Mouse (Mus musculus): ENCODE results near the gene Syde2.
A peak's percentile ranks its signal among the peaks of the same experiment; 100 is the strongest.
"Not testable (repeated sequence)": the region's sequence is repeated elsewhere in the genome, so short reads cannot be mapped to it uniquely, and the experiment has no call there.

Gene Syde2

GRCm38 (mm10) chr3:145987268-145987969, at the start of gene Syde2:
Gene Syde2 (plus strand): TSS chr3:145987870.
- peak; percentile 55 for DNase-seq (ENCODE audit: low spot score)

- DNase-seq (ENCODE audit: low spot score), result no peak
These were observed 49.0 kb upstream of the Syde2 start for GRCm38 (mm10) chr3:145938405-145939349.

DNA sequence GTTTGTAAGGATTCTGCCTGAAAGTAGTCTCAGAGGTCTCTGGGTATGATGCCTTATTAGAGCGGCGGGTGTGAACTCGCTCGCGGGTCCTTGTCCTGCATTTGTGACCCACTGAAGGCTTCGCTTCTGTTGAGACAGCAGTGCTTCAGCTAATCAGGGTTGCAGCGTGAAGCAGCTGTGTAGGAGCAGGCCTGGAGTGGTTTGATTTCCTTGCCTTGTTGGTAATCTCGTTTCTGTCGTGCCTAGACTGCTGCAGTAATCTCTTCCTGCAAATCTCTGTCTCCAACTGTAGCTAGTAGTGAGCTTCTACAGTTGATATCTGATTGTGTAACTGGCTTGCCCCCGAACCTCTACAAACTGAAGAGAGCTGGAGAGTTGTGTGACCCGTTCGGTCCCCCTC, 48.3 kb upstream of the Syde2 start:
- DNase-seq (ENCODE audit: low spot score), result no peak

- DNase-seq (ENCODE audit: low spot score), result no peak
These were observed 47.7 kb upstream of the Syde2 start for GRCm38 (mm10) chr3:145939971-145940370.

DNA sequence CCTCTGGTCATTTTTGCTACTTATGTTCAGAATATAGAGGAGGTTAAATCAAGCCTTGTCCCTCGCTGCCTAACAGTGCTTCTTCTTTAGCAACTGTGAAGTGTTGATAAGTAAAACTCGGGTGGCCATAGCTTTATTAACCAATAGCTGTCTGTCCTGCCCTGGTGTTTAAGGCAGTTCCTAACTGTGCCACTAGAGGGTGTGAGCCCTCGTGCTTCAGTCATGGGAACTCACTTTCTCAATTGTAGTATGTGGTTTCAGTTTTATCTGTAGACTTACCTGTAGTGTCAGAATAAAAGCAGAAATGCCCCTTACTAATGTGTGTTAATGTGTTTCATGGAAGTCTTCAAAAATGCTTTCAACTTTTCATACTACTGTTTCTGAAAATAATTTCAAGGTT, 45.7 kb upstream of the Syde2 start:
- DNase-seq (ENCODE audit: low spot score), result no peak

DNA sequence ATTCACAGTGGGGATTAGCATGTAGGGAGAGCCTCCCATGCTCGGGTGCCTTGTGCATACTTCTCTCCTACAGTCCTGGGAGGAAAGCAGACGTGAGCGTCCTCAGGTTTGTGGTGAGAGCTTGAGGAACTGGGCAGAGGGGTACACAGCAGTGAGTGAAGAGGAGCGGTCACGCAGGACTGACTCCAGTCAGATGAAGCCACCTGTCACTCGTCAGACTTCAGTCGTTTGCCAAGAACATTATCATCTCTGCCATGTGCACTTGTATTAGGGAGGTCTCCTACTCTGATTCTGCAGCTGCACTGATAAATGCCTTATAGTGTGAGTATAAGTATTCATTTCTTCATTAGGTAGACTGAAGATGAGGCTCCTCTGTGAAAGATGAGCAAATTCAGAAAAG, 43.3 kb upstream of the Syde2 start:
- no peak for DNase-seq (ENCODE audit: low spot score)

DNA sequence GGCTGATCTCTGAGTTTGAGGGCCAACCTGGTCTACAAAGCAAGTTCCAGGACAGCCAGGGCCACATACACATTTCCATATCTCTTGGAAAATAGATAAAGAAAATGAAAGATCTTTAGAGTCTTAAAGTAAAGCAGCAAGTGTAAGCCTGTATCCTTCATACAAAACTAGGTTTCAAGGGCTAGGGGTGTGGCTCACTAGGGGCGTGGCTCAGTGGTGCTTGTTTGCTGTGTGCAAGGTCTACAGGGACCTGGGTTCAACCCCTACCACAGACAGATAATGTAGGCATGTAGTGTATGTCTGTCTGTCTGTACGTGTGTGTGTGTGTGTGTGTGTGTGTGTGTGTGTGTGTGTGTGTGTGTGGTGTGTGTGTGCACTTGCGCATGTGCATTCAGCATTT, 41.8 kb upstream of the Syde2 start:
- no peak for DNase-seq (ENCODE audit: low spot score)

GRCm38 (mm10) chr3:145946654-145947053, 41.0 kb upstream of the Syde2 start:
- DNase-seq (ENCODE audit: low spot score), result no peak

DNA sequence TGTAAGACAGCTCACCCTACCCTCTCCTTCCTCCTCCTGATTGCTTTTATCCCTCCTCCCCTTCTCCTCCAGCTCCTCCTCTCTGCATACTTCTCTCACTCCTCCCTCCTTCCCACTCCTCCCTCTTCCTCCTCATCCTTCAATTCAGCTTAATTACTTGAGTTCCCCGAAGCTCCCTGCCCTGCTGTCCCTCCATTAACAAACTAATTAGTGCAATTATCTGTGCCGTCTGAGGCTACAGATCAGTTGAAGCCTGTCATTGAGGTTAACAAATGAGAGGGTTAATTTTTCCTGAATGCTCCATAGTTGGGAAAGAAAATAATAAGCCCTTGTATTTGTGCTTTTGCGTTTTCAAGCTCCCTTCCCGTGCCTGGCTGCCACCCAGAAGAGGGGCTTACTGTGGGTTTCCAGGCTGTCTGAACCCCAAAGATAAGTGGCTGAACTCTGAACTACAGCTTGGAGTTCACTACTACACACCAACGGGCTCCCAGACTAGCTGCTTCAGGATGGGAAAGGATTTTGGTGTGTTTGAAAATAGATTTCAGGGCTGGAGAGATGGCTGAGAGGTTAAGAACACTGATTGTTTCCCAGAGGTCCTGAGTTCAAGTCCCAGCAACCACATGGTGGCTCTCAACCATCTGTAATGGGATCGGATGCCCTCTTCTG, 40.0 kb upstream of the Syde2 start:
- no peak for DNase-seq (ENCODE audit: low spot score)

- no peak for DNase-seq (ENCODE audit: low spot score)
These were observed 37.4 kb upstream of the Syde2 start for GRCm38 (mm10) chr3:145950034-145950814.

DNA sequence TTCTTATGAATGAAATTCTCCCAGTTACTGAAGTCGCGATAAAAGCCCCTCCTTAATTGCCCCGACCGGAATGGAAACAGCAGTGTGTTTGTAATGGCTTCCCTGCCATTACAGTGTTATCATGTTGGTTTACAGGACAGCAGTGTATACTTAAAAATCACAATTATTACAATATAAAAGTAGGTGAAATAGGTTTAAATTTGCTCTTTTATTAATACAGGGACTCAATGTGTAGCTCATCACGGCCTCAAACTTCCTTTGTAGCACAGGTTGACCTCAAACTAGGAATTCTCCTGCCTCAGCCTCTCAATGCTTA, 36.9 kb upstream of the Syde2 start:
- no peak for DNase-seq (ENCODE audit: low spot score)

GRCm38 (mm10) chr3:145951287-145952165, 36.1 kb upstream of the Syde2 start:
- no peak for DNase-seq (ENCODE audit: low spot score)

DNA sequence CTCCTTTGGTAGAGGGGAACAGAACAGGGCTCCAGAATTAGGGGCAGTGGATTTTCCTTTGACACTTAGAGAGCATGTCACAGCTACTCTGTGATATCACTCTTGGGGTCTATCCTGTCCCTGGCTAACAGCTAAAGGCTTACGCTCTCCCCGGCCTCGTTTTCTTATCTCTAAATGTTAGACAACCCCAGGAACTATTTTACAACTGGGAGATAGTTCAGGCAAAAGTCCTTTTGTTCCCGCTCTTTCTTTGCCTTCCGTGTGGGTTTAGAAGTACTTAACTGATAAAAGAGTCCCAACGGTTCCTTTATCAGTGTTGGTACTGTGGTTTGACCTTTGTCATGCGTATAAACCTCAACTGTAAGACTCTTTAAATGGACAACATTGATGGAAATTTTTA, 34.7 kb upstream of the Syde2 start:
- DNase-seq (ENCODE audit: low spot score), result no peak

- DNase-seq (ENCODE audit: low spot score), result no peak
These were observed 34.3 kb upstream of the Syde2 start for GRCm38 (mm10) chr3:145953411-145953810.

- DNase-seq (ENCODE audit: low spot score), result no peak
These were observed 27.8 kb upstream of the Syde2 start for GRCm38 (mm10) chr3:145959824-145960223.

GRCm38 (mm10) chr3:145962411-145962810, 25.3 kb upstream of the Syde2 start:
- DNase-seq (ENCODE audit: low spot score), result no peak

- no peak for DNase-seq (ENCODE audit: low spot score)
These were observed 24.3 kb upstream of the Syde2 start for GRCm38 (mm10) chr3:145963101-145964017.

- no peak for DNase-seq (ENCODE audit: low spot score)
These were observed 23.7 kb upstream of the Syde2 start for GRCm38 (mm10) chr3:145964018-145964387.

- no peak for DNase-seq (ENCODE audit: low spot score)
These were observed 23.2 kb upstream of the Syde2 start for GRCm38 (mm10) chr3:145964473-145964872.

DNA sequence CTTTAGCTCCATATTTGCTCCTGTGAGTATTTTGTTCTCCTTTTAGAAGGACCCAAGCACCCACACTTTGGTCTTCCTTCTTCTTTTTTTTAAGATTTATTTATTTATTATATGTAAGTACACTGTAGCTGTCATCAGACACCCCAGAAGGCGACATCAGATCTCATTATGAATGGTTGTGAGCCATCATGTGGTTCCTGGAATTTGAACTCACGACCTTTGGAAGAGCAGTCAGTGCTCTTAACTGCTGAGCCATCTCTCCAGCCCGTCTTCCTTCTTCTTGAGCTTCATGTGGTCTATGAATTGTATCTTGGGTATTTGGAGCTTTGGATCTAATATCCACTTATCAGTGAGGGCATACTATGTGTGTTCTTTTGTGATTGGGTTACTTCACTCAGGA, 22.1 kb upstream of the Syde2 start:
- DNase-seq (ENCODE audit: low spot score), result not testable (repeated sequence)

Measured in urinary bladder, postnatal 10 days (tissue).